Mouse (Mus musculus) forebrain, embryonic 11.5 days (tissue): Measurements from ENCODE around the gene Pcare. TPM values are rescaled to one million over a fixed set of nuclear protein-coding genes. Genes with fewer than 3 reads are reported as not detected.

Source experiments
- ATAC-seq: fragments of 200-750 bp; cut with Nextera tagmentation; replicated peaks from 2 replicates; pipeline ENCODE4 v1.8.0; 2017; ENCODE audit warnings: moderate TSS enrichment; ENCODE audit not compliant: low FRiP score
- DNase-seq: peaks from one replicate; pipeline ENCODE4 v3.0.0-alpha.2; 2017; ENCODE audit warnings: low spot score
- H3K27ac ChIP-seq: fragments of 300-500 bp; sonication (generic); 2 replicates; pipeline ENCODE4 v1.5.1; 2014; ENCODE audit warnings: low read depth, low read length
- H3K27me3 ChIP-seq: fragments of 300-500 bp; sonication (generic); 2 replicates; pipeline ENCODE4 v1.6.1; 2014; ENCODE audit warnings: mild to moderate bottlenecking, low read length, mixed read lengths; ENCODE audit not compliant: control insufficient read depth, insufficient read depth
- H3K36me3 ChIP-seq: fragments of 300-500 bp; sonication (generic); 2 replicates; pipeline ENCODE4 v1.6.1; 2014; ENCODE audit warnings: mild to moderate bottlenecking, low read length, moderate library complexity, mixed read lengths; ENCODE audit not compliant: control insufficient read depth, insufficient read depth
- H3K4me1 ChIP-seq: fragments of 300-500 bp; sonication (generic); replicated peaks from 2 replicates; pipeline ENCODE4 v1.6.1; 2014; ENCODE audit warnings: low read length, mixed read lengths; ENCODE audit not compliant: control insufficient read depth, insufficient read depth
- H3K4me2 ChIP-seq: fragments of 300-500 bp; sonication (generic); 2 replicates; pipeline ENCODE4 v1.6.1; 2014; ENCODE audit warnings: low read depth, mild to moderate bottlenecking, low read length, moderate library complexity, mixed read lengths; ENCODE audit not compliant: severe bottlenecking
- H3K4me3 ChIP-seq: fragments of 300-500 bp; sonication (generic); 2 replicates; pipeline ENCODE4 v1.5.1; 2014; ENCODE audit warnings: low read depth, low read length
- H3K9ac ChIP-seq: fragments of 300-500 bp; sonication (generic); 2 replicates; pipeline ENCODE4 v1.6.1; 2014; ENCODE audit warnings: low read length
- H3K9me3 ChIP-seq: fragments of 300-500 bp; sonication (generic); 2 replicates; pipeline ENCODE4 v1.6.1; 2016; ENCODE audit warnings: low read length, mixed read lengths; ENCODE audit not compliant: control insufficient read depth
- WGBS: fragments of 180-500 bp; shearing (Covaris S2); extraction: QIAGEN DNeasy Blood & Tissue Kit; methylation state at CpG from one replicate; pipeline ENCODE4 v1.1.7; 2014; 5-methylcytosine and 5-hydroxymethylcytosine counted together
- polyA plus RNA-seq: library from polyadenylated mRNA; unstranded; fragments of >200 nt; fragmentation: Nextera tagmentation; extraction: Ambion mirVana; gene quantifications from 2 replicates; pipeline ENCODE4 v1.2.1, GENCODE M21; 2014

The Pcare gene
- polyA plus RNA-seq, 1 experiment from 2014 or later, result not detected

DNA sequence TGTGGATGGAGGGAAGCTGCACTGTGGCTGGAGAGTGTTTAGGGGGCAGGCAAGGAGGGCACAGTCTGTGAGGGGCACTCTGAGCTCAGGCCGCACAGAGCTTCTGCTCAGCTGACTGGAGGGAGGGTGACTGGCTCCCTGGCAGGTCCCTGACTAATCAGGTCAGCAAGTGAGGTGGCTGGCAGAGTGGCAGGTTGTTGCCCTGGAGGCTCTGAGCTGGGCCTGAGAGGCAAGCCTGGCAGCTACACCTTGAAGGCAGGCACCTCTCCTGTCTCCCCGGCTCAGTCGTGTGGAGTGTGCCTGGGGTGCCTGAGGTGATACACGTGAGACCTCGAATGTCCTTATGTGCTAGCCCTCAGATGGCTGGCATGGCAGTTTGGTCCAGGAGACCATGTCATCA, 56.3 kb downstream of the Pcare start:
- ATAC-seq (no peak), DNase-seq (no peak)
- H3K27ac ChIP-seq, result no peak overlapping the region
- H3K4me3 ChIP-seq, result no peak overlapping the region
- H3K4me1 ChIP-seq, result no peaks in the 10 kb centered on the region; the same call in 1 of the 2 replicates
- no peak overlapping the region for H3K4me2 ChIP-seq
- 83% methylated on average over 5 of the region's 5 CpGs for WGBS
- H3K9me3 ChIP-seq, result no peaks in the 10 kb centered on the region
- H3K27me3 ChIP-seq, result no peaks in the 10 kb centered on the region
- H3K36me3 ChIP-seq, result no peaks in the 10 kb centered on the region
- H3K9ac ChIP-seq, result no peak overlapping the region

DNA sequence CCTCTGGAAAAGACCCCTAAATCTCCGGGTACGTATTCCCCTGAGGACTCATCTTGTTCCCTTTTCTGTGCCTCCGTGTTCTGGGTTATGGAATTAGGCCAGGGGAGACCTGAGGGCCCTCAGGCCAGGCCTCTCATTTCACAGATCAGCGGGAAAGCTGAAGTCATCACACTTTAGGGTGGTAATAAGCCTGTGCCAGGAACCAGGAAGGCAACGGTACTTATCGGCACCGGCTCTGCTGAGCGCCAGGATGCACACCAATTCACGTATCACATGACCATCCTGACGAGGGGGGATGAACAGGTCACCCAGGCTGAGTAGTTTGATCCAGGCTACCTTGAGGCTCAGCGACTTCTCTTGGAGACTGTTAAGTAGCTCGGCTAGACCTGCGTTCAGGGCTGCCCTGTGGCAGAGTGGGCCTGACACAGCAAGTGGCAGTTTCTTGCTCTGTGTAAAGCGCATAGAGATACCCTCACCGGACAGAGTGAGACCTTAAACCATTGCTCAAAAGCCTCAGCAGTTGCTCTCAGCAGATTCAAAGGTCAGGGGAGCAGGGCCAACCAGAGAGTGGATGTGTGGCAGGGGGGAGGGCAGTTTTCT, 56.9 kb downstream of the Pcare start:
- WGBS, result 84% methylated on average over 15 of the region's 15 CpGs
- H3K9ac ChIP-seq, result no peak overlapping the region
- H3K4me1 ChIP-seq, result no peaks in the 10 kb centered on the region; the same call in 1 of the 2 replicates
- no peak overlapping the region for H3K4me2 ChIP-seq
- H3K27ac ChIP-seq, result no peak overlapping the region
- no peaks in the 10 kb centered on the region for H3K36me3 ChIP-seq
- DNase-seq (no peak), ATAC-seq (no peak)
- no peak overlapping the region for H3K4me3 ChIP-seq
- no peaks in the 10 kb centered on the region for H3K9me3 ChIP-seq
- H3K27me3 ChIP-seq, result no peaks in the 10 kb centered on the region

DNA sequence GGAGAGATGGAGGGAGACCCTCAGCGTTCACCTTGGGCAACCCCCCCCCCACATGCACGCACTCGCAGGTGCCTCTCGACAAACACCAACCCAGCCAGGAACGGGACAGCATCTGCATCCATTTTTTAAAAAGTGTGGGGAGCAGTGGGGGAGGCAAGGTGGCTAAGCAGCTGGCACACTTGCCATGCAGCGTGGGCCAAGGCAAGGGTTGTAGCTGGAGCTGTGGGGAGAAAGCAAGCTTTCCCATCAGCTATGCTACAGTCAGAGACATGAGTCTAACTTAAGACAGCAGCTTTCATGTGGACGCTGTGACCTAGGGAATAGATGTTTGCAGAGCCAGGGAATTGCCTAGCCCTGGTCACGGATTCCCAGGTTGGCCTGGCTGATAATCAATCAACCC, 57.5 kb downstream of the Pcare start:
- Histone ChIP-seq H3K27ac (no peak overlapping the region), H3K4me2 (no peak overlapping the region), H3K9me3 (no peaks in the 10 kb centered on the region), H3K4me1 (no peaks in the 10 kb centered on the region; the same call in 1 of the 2 replicates), H3K4me3 (no peak overlapping the region), H3K36me3 (no peaks in the 10 kb centered on the region), H3K9ac (no peak overlapping the region), H3K27me3 (no peaks in the 10 kb centered on the region)
- WGBS, result 93% methylated on average over 8 of the region's 8 CpGs
- DNase-seq (no peak), ATAC-seq (no peak)

DNA sequence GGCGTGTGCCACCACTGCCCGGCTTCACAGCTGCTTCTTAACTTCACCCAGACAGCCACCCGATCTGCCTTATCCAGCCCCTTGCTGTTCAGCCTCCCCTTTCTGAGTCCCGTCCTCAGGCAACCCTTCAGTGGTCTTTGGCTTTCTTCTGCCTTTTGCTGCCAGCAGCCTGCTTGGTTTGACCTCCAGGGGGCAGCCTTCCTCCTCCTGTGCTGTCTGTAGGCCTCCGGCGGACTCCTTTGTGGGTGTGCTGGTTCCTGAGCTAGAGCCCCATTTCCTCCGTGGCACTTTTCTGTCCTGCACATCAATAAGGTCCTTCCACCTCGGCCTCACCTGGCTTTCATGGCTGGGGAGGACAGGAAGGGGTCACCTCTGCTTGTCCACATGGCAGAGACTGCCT, 58.9 kb downstream of the Pcare start:
- H3K36me3 ChIP-seq, result no peaks in the 10 kb centered on the region
- H3K27ac ChIP-seq, result no peak overlapping the region
- H3K4me2 ChIP-seq, result no peak overlapping the region
- H3K4me3 ChIP-seq, result no peak overlapping the region
- ATAC-seq (no peak), DNase-seq (peak; percentile 65)
- H3K9ac ChIP-seq, result no peak overlapping the region
- no peaks in the 10 kb centered on the region for H3K27me3 ChIP-seq
- no peaks in the 10 kb centered on the region; the same call in 1 of the 2 replicates for H3K4me1 ChIP-seq
- 53% methylated on average over 8 of the region's 8 CpGs for WGBS
- H3K9me3 ChIP-seq, result no peaks in the 10 kb centered on the region

Other genes starting within 250 kb of the Pcare start
- gene Ndc80, start 226.0 kb downstream of the Pcare start, polyA plus RNA-seq, result 69.3 and 70.5 TPM in 2 replicates
- 1.3 and 2.2 TPM in 2 replicates for gene Spdya, start 200.8 kb downstream of the Pcare start, polyA plus RNA-seq
- gene Wdr43, start 137.0 kb downstream of the Pcare start, polyA plus RNA-seq, result 96.1 and 98.1 TPM in 2 replicates
- gene Togaram2, start 79.6 kb downstream of the Pcare start, polyA plus RNA-seq, result 0.05 and 0.13 TPM in 2 replicates
- gene Clip4, start 15.6 kb upstream of the Pcare start, polyA plus RNA-seq, result 10.1 and 10.2 TPM in 2 replicates